Mouse (Mus musculus) hindbrain, embryonic 12.5 days (tissue): Measurements from ENCODE around the gene Slc8a2. TPM values are rescaled to one million over a fixed set of nuclear protein-coding genes. Genes with fewer than 3 reads are reported as not detected.
A peak's percentile ranks its signal among the peaks of the same experiment; 100 is the strongest.

ENCODE experiments used
- ATAC-seq: fragments of 200-750 bp; cut with Nextera tagmentation; 2 replicates; pipeline ENCODE4 v1.8.0; 2017; ENCODE audit warnings: moderate TSS enrichment; ENCODE audit not compliant: low FRiP score
- H3K27ac ChIP-seq: fragments of 300-500 bp; sonication (generic); 2 replicates; pipeline ENCODE4 v1.5.1; 2016; ENCODE audit warnings: mild to moderate bottlenecking
- H3K27me3 ChIP-seq: fragments of 300-500 bp; sonication (generic); 2 replicates; pipeline ENCODE4 v1.6.1; 2016; ENCODE audit warnings: mild to moderate bottlenecking
- H3K36me3 ChIP-seq: fragments of 300-500 bp; sonication (generic); 2 replicates; pipeline ENCODE4 v1.6.1; 2016; ENCODE audit warnings: mild to moderate bottlenecking
- H3K4me1 ChIP-seq: fragments of 300-500 bp; sonication (generic); 2 replicates; pipeline ENCODE4 v1.6.1; 2016
- H3K4me2 ChIP-seq: fragments of 300-500 bp; sonication (generic); replicated peaks from 2 replicates; pipeline ENCODE4 v1.6.1; 2016; ENCODE audit warnings: mild to moderate bottlenecking
- H3K4me3 ChIP-seq: fragments of 300-500 bp; sonication (generic); 2 replicates; pipeline ENCODE4 v1.5.1; 2016; ENCODE audit warnings: mild to moderate bottlenecking
- H3K9ac ChIP-seq: fragments of 300-500 bp; sonication (generic); 2 replicates; pipeline ENCODE4 v1.6.1; 2016; ENCODE audit warnings: mild to moderate bottlenecking, moderate library complexity
- H3K9me3 ChIP-seq: fragments of 300-500 bp; sonication (generic); replicated peaks from 2 replicates; pipeline ENCODE4 v1.6.1; 2016; ENCODE audit warnings: mild to moderate bottlenecking
- WGBS: fragments of 180-500 bp; shearing (Covaris S2); methylation state at CpG from one replicate; pipeline ENCODE4 v1.1.7; 2016; 5-methylcytosine and 5-hydroxymethylcytosine counted together
- polyA plus RNA-seq: library from polyadenylated mRNA; unstranded; fragments of >200 nt; fragmentation: Nextera tagmentation; extraction: Ambion mirVana; gene quantifications from 2 replicates; pipeline ENCODE4 v1.2.1, GENCODE M21; 2016

The Slc8a2 gene
- polyA plus RNA-seq, 1 experiment from 2014 or later = 1.3 TPM

- Histone ChIP-seq H3K4me2 (peak overlapping the region; percentile 74), H3K4me1 (peaks cover 58% of the 10 kb centered on the region), H3K27me3 (no peaks in the 10 kb centered on the region), H3K4me3 (peak overlapping the region; percentile 71), H3K36me3 (peaks cover 9% of the 10 kb centered on the region), H3K9me3 (no peaks in the 10 kb centered on the region), H3K9ac (peak overlapping the region; percentile 85), H3K27ac (peak overlapping the region; percentile 90)
- 0% methylated on average over 34 of the region's 38 CpGs for WGBS
- peak; percentile 76 for ATAC-seq
Measured at GRCm38 (mm10) chr7:16129846-16130691, 443 bp downstream of the Slc8a2 start.

DNA sequence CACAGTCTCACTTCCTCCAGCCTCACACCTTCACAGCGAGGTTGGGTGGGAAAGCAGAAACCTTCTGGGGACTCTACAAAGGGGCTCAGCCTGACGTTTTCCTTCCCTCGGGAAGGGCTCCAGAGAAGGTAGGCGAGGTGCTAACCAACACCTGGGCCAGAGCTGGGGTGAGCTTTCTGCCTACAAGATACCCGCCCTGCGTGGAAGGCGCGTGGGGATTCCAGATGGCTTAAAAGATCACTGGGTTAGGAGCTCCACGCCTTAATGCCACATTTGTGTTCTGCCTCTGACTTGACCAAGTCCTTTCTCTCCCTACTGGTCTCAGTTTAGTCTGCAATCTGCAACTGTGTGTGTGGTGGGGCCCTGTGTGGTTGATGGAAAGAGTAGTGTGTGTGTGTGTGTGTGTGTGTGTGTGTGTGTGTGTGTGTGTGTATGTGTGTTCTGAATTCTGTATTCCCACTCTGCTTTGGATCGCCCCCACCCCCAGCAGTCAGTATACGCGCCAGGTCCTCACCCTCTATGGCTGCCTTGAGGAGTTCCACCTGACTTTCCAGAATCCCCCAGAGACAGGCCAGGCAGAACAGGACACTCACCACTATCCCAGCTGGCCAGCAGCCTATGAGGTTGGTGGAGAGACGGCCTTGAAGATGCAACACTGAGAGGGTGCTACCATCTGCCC, 1.5 kb downstream of the Slc8a2 start:
- no peaks in the 10 kb centered on the region for H3K27me3 ChIP-seq
- H3K9ac ChIP-seq = peak overlapping the region; percentile 85
- no peaks in the 10 kb centered on the region for H3K36me3 ChIP-seq
- H3K4me1 ChIP-seq = peaks cover 67% of the 10 kb centered on the region
- ATAC-seq = no peak
- H3K4me3 ChIP-seq = peak overlapping the region; percentile 71
- H3K27ac ChIP-seq = peak overlapping the region; percentile 90; the same call in 1 of the 2 replicates
- no peaks in the 10 kb centered on the region for H3K9me3 ChIP-seq
- 38% methylated on average over 13 of the region's 13 CpGs for WGBS
- H3K4me2 ChIP-seq = peak overlapping the region; percentile 74

DNA sequence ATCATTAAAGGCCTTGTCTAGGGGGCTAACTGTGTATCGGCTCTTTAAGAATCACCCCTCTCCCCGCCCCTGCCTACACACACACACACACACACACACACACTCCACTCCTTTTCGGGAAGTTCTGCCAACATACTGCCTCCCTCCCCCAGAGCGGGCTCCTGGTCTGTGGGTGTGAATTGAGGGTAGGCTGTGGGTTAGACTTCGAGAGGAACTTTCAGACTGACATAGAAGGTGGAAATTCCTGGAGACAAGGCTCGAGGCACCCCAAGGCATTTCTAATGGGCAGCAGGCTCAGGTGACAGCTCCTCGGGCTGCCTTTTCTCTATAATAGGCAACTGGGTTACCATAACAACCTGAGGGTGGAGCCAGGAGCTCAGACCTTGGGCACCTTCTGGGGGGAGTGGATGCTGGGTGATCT, 2.5 kb downstream of the Slc8a2 start:
- no peaks in the 10 kb centered on the region for H3K9me3 ChIP-seq
- peak overlapping the region; percentile 74 for H3K4me2 ChIP-seq
- WGBS = 14% methylated on average over 5 of the region's 7 CpGs
- peak overlapping the region; percentile 71 for H3K4me3 ChIP-seq
- ATAC-seq = no peak
- H3K9ac ChIP-seq = peak overlapping the region; percentile 32; the same call in 1 of the 2 replicates
- H3K27me3 ChIP-seq = no peaks in the 10 kb centered on the region
- peak overlapping the region; percentile 58 for H3K27ac ChIP-seq
- peaks cover 69% of the 10 kb centered on the region for H3K4me1 ChIP-seq
- H3K36me3 ChIP-seq = no peaks in the 10 kb centered on the region

DNA sequence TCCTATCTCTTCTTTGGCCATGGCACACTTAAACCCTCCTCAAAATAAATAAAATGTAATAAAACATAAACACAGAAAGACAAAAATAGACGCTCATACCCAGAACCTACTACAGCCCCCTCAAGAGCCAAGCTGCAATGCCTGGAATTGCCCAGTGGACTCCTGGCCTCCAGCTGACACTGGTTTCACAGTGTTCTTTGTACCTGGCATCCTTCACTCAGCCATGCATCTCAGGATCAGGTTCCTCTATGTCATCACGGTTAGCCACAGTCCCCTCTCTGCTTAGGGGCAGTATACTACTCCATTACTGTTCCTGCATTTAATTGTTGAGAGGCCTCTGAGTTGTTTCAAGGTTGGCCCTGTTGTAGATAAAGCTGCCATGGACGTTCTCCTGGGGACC, 3.3 kb downstream of the Slc8a2 start:
- H3K4me2 ChIP-seq = peak overlapping the region; percentile 9; the same call in 1 of the 2 replicates
- no peaks in the 10 kb centered on the region for H3K9me3 ChIP-seq
- H3K4me1 ChIP-seq = peaks cover 69% of the 10 kb centered on the region
- 71% methylated on average over 3 of the region's 3 CpGs for WGBS
- 0 out of 2 replicates have a peak overlapping the region, but pooled peaks have one; percentile 44 for H3K27ac ChIP-seq
- H3K4me3 ChIP-seq = no peak overlapping the region
- no peak overlapping the region for H3K9ac ChIP-seq
- H3K27me3 ChIP-seq = no peaks in the 10 kb centered on the region
- no peak for ATAC-seq
- H3K36me3 ChIP-seq = no peaks in the 10 kb centered on the region

DNA sequence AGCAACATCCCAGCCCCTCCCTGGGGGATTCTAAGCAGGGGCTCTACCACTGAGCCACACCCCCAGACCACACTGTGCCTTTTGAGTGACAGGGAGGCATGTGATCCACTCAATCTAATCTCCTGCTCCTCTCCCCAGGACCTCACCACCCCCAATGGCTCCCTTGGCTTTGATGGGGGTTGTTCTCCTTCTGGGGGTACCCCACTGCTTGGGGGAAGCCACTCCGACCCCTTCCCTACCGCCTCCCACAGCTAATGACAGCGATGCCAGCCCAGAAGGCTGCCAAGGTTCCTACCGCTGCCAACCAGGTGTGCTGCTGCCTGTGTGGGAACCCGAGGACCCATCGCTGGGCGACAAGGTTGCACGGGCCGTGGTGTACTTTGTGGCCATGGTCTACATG, 4.1 kb downstream of the Slc8a2 start:
- Histone ChIP-seq H3K9me3 (no peaks in the 10 kb centered on the region), H3K27ac (peak overlapping the region; percentile 79), H3K4me1 (peaks cover 68% of the 10 kb centered on the region), H3K4me2 (peak overlapping the region; percentile 9; the same call in 1 of the 2 replicates), H3K9ac (no peak overlapping the region), H3K4me3 (no peak overlapping the region), H3K36me3 (no peaks in the 10 kb centered on the region), H3K27me3 (no peaks in the 10 kb centered on the region)
- no peak for ATAC-seq
- 92% methylated on average over 9 of the region's 9 CpGs for WGBS

DNA sequence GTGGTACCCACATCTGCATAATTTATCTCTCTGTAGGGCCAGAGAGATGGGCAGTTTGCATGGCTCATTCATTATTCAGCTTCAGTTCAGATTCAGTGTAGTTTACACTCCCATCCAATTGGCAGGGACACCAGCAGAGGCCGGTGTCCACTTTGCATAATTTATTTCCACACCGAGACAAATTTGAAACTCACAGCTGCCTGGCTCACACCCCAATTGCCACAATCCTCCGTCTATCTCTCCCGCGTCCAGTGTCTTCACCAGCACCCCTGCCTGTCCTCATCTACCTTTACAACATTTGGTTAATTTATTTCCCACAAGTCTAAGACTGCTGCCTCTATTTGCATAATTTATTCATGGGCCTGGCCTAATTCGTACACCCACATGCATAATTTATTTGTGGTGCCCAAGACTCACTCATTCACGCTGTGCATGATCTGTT, 5.3 kb downstream of the Slc8a2 start:
- peaks cover 56% of the 10 kb centered on the region for H3K4me1 ChIP-seq
- peaks cover 5% of the 10 kb centered on the region; the same call in 1 of the 2 replicates for H3K36me3 ChIP-seq
- 25% methylated on average over 7 of the region's 7 CpGs for WGBS
- H3K9ac ChIP-seq = no peak overlapping the region
- ATAC-seq = peak; percentile 71
- H3K9me3 ChIP-seq = no peaks in the 10 kb centered on the region
- H3K27me3 ChIP-seq = no peaks in the 10 kb centered on the region
- 0 out of 2 replicates have a peak overlapping the region, but pooled peaks have one; percentile 12 for H3K4me3 ChIP-seq
- peak overlapping the region; percentile 9 for H3K4me2 ChIP-seq
- H3K27ac ChIP-seq = peak overlapping the region; percentile 79

- Histone ChIP-seq H3K4me3 (no peak overlapping the region), H3K4me1 (peaks cover 10% of the 10 kb centered on the region), H3K9me3 (no peaks in the 10 kb centered on the region), H3K9ac (no peak overlapping the region), H3K27ac (peak overlapping the region; percentile 49), H3K4me2 (no peak overlapping the region), H3K27me3 (peaks cover 6% of the 10 kb centered on the region), H3K36me3 (peaks cover 23% of the 10 kb centered on the region)
- ATAC-seq = 0 out of 2 replicates have a peak, but pooled peaks have one; percentile 41
- 33% methylated on average over 27 of the region's 27 CpGs for WGBS
Measured at GRCm38 (mm10) chr7:16146489-16147410, 17.1 kb downstream of the Slc8a2 start.

DNA sequence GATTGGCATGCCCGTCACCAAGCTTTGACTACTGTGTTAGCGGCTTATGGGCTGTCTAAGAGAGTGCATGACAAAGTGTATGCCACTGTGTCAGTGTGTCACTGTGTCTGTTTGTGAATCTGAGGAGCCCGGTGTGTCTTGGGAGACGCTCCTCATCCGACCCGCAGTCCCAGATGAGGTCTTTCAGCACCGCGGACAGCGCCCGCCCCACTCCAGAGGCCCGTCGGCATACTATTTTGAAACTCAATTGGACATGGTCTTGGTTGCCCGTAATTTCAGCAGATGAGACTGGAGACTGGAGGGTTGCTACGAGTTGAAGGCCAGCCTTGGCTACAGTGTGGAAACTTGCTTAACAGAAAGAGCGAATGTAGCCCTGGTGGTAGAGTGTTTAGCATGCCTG, 18.0 kb downstream of the Slc8a2 start:
- peaks cover 21% of the 10 kb centered on the region for H3K36me3 ChIP-seq
- no peak overlapping the region for H3K4me3 ChIP-seq
- no peak overlapping the region for H3K9ac ChIP-seq
- peaks cover 10% of the 10 kb centered on the region for H3K4me1 ChIP-seq
- no peak for ATAC-seq
- no peaks in the 10 kb centered on the region for H3K9me3 ChIP-seq
- peaks cover 6% of the 10 kb centered on the region for H3K27me3 ChIP-seq
- H3K4me2 ChIP-seq = no peak overlapping the region
- WGBS = 14% methylated on average over 15 of the region's 15 CpGs
- H3K27ac ChIP-seq = 0 out of 2 replicates have a peak overlapping the region, but pooled peaks have one; percentile 1

DNA sequence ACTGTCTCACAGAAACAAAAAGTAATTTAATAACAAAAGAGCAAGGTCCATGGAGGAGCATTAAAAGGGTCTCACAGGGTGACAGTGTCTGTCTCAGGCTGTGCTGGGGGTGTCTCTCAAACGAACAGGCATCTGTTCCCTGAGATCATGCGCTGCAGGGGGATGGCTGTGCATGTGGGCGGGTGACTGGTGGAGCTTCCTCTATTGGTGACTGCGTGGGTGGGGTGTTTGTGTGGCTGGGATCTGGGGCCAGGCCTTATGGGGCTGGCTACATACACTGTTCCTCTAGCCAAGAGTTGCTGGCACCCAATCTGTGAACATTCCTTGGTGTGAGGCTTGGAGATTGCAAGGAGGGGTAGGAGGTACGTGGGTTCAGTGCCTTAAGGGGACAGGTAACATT, 19.6 kb downstream of the Slc8a2 start:
- Histone ChIP-seq H3K36me3 (peaks cover 17% of the 10 kb centered on the region), H3K4me3 (no peak overlapping the region), H3K4me2 (no peak overlapping the region), H3K9ac (0 out of 2 replicates have a peak overlapping the region, but pooled peaks have one; percentile 33), H3K27ac (no peak overlapping the region), H3K27me3 (peaks cover 6% of the 10 kb centered on the region), H3K9me3 (no peaks in the 10 kb centered on the region), H3K4me1 (peaks cover 10% of the 10 kb centered on the region)
- no peak for ATAC-seq
- 57% methylated on average over 5 of the region's 5 CpGs for WGBS

- no peak overlapping the region for H3K9ac ChIP-seq
- 71% methylated on average over 9 of the region's 9 CpGs for WGBS
- H3K36me3 ChIP-seq = peaks cover 11% of the 10 kb centered on the region
- no peak overlapping the region for H3K4me3 ChIP-seq
- no peaks in the 10 kb centered on the region for H3K9me3 ChIP-seq
- ATAC-seq = no peak
- peaks cover 10% of the 10 kb centered on the region for H3K4me1 ChIP-seq
- H3K4me2 ChIP-seq = no peak overlapping the region
- peaks cover 6% of the 10 kb centered on the region; the same call in 1 of the 2 replicates for H3K27me3 ChIP-seq
- H3K27ac ChIP-seq = no peak overlapping the region
Measured at GRCm38 (mm10) chr7:16150191-16151145, 20.8 kb downstream of the Slc8a2 start.

GRCm38 (mm10) chr7:16153522-16153921, 23.9 kb downstream of the Slc8a2 start:
- Histone ChIP-seq H3K4me2 (no peak overlapping the region), H3K9ac (no peak overlapping the region), H3K9me3 (no peaks in the 10 kb centered on the region), H3K27ac (no peak overlapping the region), H3K4me1 (peaks cover under 1% of the 10 kb centered on the region), H3K27me3 (peaks cover 7% of the 10 kb centered on the region), H3K4me3 (no peak overlapping the region), H3K36me3 (peaks cover 20% of the 10 kb centered on the region)
- 14% methylated on average over 10 of the region's 10 CpGs for WGBS
- peak; percentile 86 for ATAC-seq
